24 mouse cellular contexts compared by ENCODE assay signal in the genomic region with DNA sequence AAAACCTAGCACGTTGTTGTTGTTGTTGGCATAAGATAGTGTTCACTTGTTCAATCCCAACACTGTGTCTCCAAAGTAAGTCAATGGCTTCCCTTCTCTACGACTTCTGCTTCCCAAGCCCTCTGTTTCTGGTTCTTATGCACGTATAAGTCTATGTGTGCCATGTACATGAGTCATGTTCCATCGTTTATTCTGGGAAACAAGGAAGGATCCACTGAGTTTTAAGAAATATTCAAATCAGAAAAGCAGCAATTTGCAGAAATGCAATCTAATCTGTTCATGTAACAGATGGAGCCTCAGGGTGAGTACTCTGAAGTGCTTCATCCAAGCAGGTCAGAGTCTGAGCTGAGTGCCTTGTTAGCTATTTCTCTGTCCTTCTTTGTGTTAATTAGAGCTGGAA. TPM values are rescaled to one million over a fixed set of nuclear protein-coding genes. Genes with fewer than 3 reads are reported as not detected.
DNase-seq lines count a peak whose midpoint lies in the region; ATAC-seq and TF ChIP-seq lines count a peak whose summit lies in the region.
"Had no signal": no experiment of that assay in that cellular context is flagged by ENCODE, and none has a peak within 500 bp of the region (broad histone marks: within the 10 kb centered on the region; RNA-seq: fewer than 3 reads in every experiment).

No protein-coding gene starts in this region.

- ATAC-seq in frontal cortex, adult (ENCODE audit: low TSS enrichment) = peak; percentile 85
- ATAC-seq: forebrain, embryonic 15.5 days had no signal

- no peak for TF ChIP-seq CTCF in left cerebral cortex, adult 2 months (IDR thresholded peaks at IDR 0.05)

- no peak overlapping the region for H3K4me3 ChIP-seq in left cerebral cortex, adult 2 months
- H3K4me3 ChIP-seq: embryonic facial prominence, embryonic 13.5 days; embryonic facial prominence, embryonic 15.5 days; erythroblast, embryonic 14.5 days; forebrain, embryonic 10.5 days; forebrain, embryonic 12.5 days; forebrain, embryonic 15.5 days had no signal

- intact Hi-C loops in left cerebral cortex, adult 2 months (cut with DNase I) = loop anchor here (2.0 to 5.0 kb wide), 2 partner anchors 127 to 146 kb away; a partner anchor contains a TSS
- intact Hi-C loops in left cerebral cortex, postnatal 10 days (cut with DNase I) = no loop called here

- peak overlapping the region; percentile 62 for H3K27ac ChIP-seq in left cerebral cortex, adult 2 months
- H3K27ac ChIP-seq: embryonic facial prominence, embryonic 13.5 days; embryonic facial prominence, embryonic 15.5 days; forebrain, embryonic 10.5 days; forebrain, embryonic 12.5 days; forebrain, embryonic 15.5 days had no signal

- no peak for DNase-seq in frontal cortex, postnatal 14 days (ENCODE audit: low spot score in 2 of 2)
- DNase-seq in left cerebral cortex, adult 2 months (ENCODE audit: extremely low spot score in 1 of 2, low spot score in 2 of 2) = no peak
- no peak for DNase-seq in left cerebral cortex, postnatal 10 days (ENCODE audit: extremely low spot score in 1 of 2, low spot score in 2 of 2)
- DNase-seq in brain, adult 2 months (ENCODE audit: low read depth, low spot score) = peak; percentile 72
- peak; percentile 69 for DNase-seq in telencephalon, adult 2 months (ENCODE audit: low read depth, low spot score)
- DNase-seq in urinary bladder, postnatal 10 days (ENCODE audit: low spot score) = no peak
- DNase-seq: adrenal gland, adult 2 months; adrenal gland, postnatal 10 days; adrenal gland, postnatal 25 days; cerebellum, adult 11-12 months; cerebellum, adult 2 months; cerebellum, adult 9-10 months; cerebellum, postnatal 10 days; cerebellum, postnatal 25 days had no signal

RNA-seq across cellular contexts. Expression of a gene that starts 4.7 kb away (rescaled TPM):
- 1 to 10 TPM; 1.9 to 2.5 TPM for total RNA-seq in left cerebral cortex, adult 2 months (2021)
- total RNA-seq in left cerebral cortex, postnatal 10 days (2021) = 1 to 10 TPM; 1.7 to 2.1 TPM
- total RNA-seq: adrenal gland, adult 2 months; adrenal gland, postnatal 10 days; adrenal gland, postnatal 25 days; MEL had no signal

RNA-seq across cellular contexts. Expression of a gene that starts 26.3 kb away (rescaled TPM):
- 100 to 1,000 TPM; 118 to 130 TPM for total RNA-seq in left cerebral cortex, adult 2 months (2021)
- total RNA-seq in left cerebral cortex, postnatal 10 days (2021) = 100 to 1,000 TPM; 131 to 163 TPM

RNA-seq across cellular contexts. Expression of a gene that starts 49.0 kb away (rescaled TPM):
- not detected for total RNA-seq in left cerebral cortex, adult 2 months (2021)
- total RNA-seq in left cerebral cortex, postnatal 10 days (2021) = not detected
- total RNA-seq: adrenal gland, adult 2 months; adrenal gland, postnatal 10 days; adrenal gland, postnatal 25 days had no signal

RNA-seq across cellular contexts. Expression of a gene that starts 52.7 kb away (rescaled TPM):
- total RNA-seq in left cerebral cortex, adult 2 months (2021) = not detected
- not detected for total RNA-seq in left cerebral cortex, postnatal 10 days (2021)
- total RNA-seq: adrenal gland, adult 2 months; adrenal gland, postnatal 10 days; adrenal gland, postnatal 25 days; adrenal gland, postnatal 4 days; ES-E14; MEL had no signal

Comparison
In these comparisons a context has a peak if more than half of its experiments do, and no peak if none do; other contexts are left out.
1. DNase-seq: peak in brain, adult 2 months (single experiment) and telencephalon, adult 2 months (single experiment); none in frontal cortex, postnatal 14 days (0 of 2), left cerebral cortex, adult 2 months (0 of 2), left cerebral cortex, postnatal 10 days (0 of 2) and urinary bladder, postnatal 10 days (single experiment).